Mouse (Mus musculus) midbrain, embryonic 15.5 days (tissue): ENCODE measurements at regions not wholly inside any gene's neighbourhood (a gene's known extent, or its start where the extent isn't known, plus 50 kb on each side); places are given as distances from the start of the nearest gene placed in this dataset.

Source experiments
- ATAC-seq: fragments of 200-750 bp; cut with Nextera tagmentation; replicated peaks from 2 replicates; pipeline ENCODE4 v1.8.0; 2017; ENCODE audit warnings: moderate TSS enrichment
- H3K27ac ChIP-seq: fragments of 300-500 bp; sonication (generic); 2 replicates; pipeline ENCODE4 v1.5.1; 2015; ENCODE audit warnings: mild to moderate bottlenecking, inconsistent platforms
- H3K27me3 ChIP-seq: fragments of 300-500 bp; sonication (generic); replicated peaks from 2 replicates; pipeline ENCODE4 v1.6.1; 2015; ENCODE audit warnings: inconsistent platforms
- H3K36me3 ChIP-seq: fragments of 300-500 bp; sonication (generic); replicated peaks from 2 replicates; pipeline ENCODE4 v1.6.1; 2015; ENCODE audit warnings: inconsistent platforms
- H3K4me1 ChIP-seq: fragments of 300-500 bp; sonication (generic); 2 replicates; pipeline ENCODE4 v1.6.1; 2015; ENCODE audit warnings: inconsistent platforms
- H3K4me2 ChIP-seq: fragments of 300-500 bp; sonication (generic); 2 replicates; pipeline ENCODE4 v1.6.1; 2015; ENCODE audit warnings: inconsistent platforms, mild to moderate bottlenecking, moderate library complexity
- H3K4me3 ChIP-seq: fragments of 300-500 bp; sonication (generic); 2 replicates; pipeline ENCODE4 v1.5.1; 2015; ENCODE audit warnings: mild to moderate bottlenecking, inconsistent platforms
- H3K9ac ChIP-seq: fragments of 300-500 bp; sonication (generic); 2 replicates; pipeline ENCODE4 v1.6.1; 2015; ENCODE audit warnings: mild to moderate bottlenecking, inconsistent platforms
- H3K9me3 ChIP-seq: fragments of 300-500 bp; sonication (generic); 2 replicates; pipeline ENCODE4 v1.6.1; 2016; ENCODE audit warnings: inconsistent platforms
- WGBS: fragments of 180-500 bp; shearing (Covaris S2); methylation state at CpG from one replicate; pipeline ENCODE4 v1.1.7; 2015; ENCODE audit warnings: mixed read lengths; 5-methylcytosine and 5-hydroxymethylcytosine counted together

DNA sequence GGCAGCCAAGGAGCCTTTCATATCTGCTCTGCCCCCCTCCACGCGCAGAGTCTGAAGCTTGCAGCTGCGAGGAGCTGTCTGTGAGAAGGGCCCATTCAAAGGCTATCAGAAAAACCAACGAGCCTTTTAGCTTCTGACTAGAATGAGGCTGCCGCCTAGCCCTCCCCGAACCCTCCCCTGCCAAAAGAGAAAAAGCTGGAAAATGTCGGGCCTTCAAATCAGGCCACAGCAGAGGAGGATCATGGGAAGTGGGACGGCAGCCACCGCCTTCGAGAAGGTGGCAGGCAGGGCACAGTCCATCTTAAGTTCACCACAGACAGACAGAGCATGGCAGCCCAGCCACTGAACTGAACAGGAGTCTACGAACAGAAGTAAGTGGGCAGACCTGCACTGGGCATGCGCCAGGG, 108.6 kb upstream of the Igsf21 start:
- H3K4me3 ChIP-seq = no peak overlapping the region
- H3K9me3 ChIP-seq = no peaks in the 10 kb centered on the region
- ATAC-seq = peak; percentile 37
- H3K27me3 ChIP-seq = no peaks in the 10 kb centered on the region; the same call in 1 of the 2 replicates
- H3K4me1 ChIP-seq = peaks cover 20% of the 10 kb centered on the region
- H3K27ac ChIP-seq = peak overlapping the region; percentile 71
- H3K4me2 ChIP-seq = no peak overlapping the region
- H3K36me3 ChIP-seq = no peaks in the 10 kb centered on the region
- H3K9ac ChIP-seq = no peak overlapping the region
- 45% methylated on average over 12 of the region's 12 CpGs for WGBS

GRCm38 (mm10) chr4:140348802-140349201, 102.2 kb upstream of the Igsf21 start:
- Histone ChIP-seq H3K4me3 (no peak overlapping the region), H3K9me3 (no peaks in the 10 kb centered on the region), H3K27me3 (no peaks in the 10 kb centered on the region), H3K27ac (no peak overlapping the region), H3K4me2 (no peak overlapping the region), H3K4me1 (peaks cover 9% of the 10 kb centered on the region; the same call in 1 of the 2 replicates), H3K9ac (no peak overlapping the region), H3K36me3 (no peaks in the 10 kb centered on the region)
- ATAC-seq = no peak
- WGBS = 50% methylated on average over 4 of the region's 4 CpGs

DNA sequence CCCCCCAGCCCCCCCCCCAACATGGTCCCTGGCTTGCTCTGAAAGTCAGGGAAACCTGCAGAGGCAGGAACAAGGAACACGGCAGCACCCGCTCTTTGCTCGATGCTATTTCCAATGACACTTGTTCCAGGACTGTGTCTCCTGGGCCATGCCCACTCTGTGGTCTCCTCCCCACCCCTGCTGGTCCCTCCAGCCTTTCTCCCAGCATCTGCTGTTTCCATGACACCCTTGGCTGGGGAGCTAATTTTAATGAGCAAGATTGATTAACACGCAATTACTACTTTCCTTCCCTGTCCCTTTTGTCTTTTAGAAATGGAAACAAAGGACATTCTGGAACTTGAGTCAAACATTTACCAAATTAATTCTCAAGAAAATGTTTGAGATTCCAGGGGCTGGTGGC, 83.6 kb upstream of the Igsf21 start:
- WGBS = 80% methylated on average over 4 of the region's 4 CpGs
- Histone ChIP-seq H3K9me3 (no peaks in the 10 kb centered on the region), H3K9ac (no peak overlapping the region), H3K4me1 (no peaks in the 10 kb centered on the region; the same call in 1 of the 2 replicates), H3K4me2 (no peak overlapping the region), H3K36me3 (no peaks in the 10 kb centered on the region), H3K4me3 (no peak overlapping the region), H3K27me3 (no peaks in the 10 kb centered on the region), H3K27ac (no peak overlapping the region)
- ATAC-seq = no peak

DNA sequence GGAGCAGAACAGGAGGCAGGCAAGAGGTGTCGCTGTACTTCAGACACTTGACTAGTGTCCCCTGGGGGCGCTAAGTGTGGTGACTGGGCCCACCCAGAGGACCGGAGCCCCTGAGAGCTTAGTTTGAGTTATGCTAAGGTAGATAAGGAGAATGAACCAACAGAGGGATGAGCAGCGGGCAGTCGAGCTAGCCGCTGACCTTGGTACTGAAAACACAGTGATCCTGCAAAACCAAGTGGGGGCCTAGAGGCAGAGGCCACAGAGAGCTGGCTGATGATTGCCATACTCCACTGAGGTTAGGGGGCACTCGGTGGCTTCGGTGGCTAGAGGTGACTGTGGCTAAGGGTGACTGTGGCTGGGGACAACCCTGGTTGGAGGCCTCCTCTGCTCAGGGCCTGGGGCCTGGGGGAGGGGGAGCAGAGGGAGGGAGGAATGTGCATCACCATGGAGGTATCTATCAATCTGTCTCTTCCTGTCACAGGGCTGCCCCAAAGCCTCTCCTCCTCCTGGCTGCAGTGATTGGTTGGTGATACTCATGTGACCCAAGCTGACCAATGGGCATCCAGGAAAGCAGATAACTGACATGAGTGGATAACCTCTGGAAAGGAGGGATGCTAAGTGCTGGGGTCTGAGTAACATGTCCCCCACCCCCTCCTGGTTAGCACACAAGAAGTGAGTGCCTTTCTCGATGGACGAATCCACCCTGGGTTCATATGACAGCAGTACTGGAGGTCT, 80.3 kb upstream of the Igsf21 start:
- H3K27ac ChIP-seq = no peak overlapping the region
- no peaks in the 10 kb centered on the region for H3K4me1 ChIP-seq
- H3K27me3 ChIP-seq = no peaks in the 10 kb centered on the region
- no peaks in the 10 kb centered on the region for H3K9me3 ChIP-seq
- 35% methylated on average over 10 of the region's 10 CpGs for WGBS
- H3K36me3 ChIP-seq = no peaks in the 10 kb centered on the region
- H3K9ac ChIP-seq = no peak overlapping the region
- no peak overlapping the region for H3K4me3 ChIP-seq
- ATAC-seq = no peak
- H3K4me2 ChIP-seq = no peak overlapping the region

GRCm38 (mm10) chr4:140325677-140326052, 79.1 kb upstream of the Igsf21 start:
- Histone ChIP-seq H3K9ac (no peak overlapping the region), H3K4me2 (no peak overlapping the region), H3K36me3 (no peaks in the 10 kb centered on the region), H3K27me3 (no peaks in the 10 kb centered on the region), H3K4me3 (no peak overlapping the region), H3K9me3 (no peaks in the 10 kb centered on the region), H3K27ac (no peak overlapping the region), H3K4me1 (no peaks in the 10 kb centered on the region)
- 89% methylated on average over 7 of the region's 7 CpGs for WGBS
- ATAC-seq = no peak

DNA sequence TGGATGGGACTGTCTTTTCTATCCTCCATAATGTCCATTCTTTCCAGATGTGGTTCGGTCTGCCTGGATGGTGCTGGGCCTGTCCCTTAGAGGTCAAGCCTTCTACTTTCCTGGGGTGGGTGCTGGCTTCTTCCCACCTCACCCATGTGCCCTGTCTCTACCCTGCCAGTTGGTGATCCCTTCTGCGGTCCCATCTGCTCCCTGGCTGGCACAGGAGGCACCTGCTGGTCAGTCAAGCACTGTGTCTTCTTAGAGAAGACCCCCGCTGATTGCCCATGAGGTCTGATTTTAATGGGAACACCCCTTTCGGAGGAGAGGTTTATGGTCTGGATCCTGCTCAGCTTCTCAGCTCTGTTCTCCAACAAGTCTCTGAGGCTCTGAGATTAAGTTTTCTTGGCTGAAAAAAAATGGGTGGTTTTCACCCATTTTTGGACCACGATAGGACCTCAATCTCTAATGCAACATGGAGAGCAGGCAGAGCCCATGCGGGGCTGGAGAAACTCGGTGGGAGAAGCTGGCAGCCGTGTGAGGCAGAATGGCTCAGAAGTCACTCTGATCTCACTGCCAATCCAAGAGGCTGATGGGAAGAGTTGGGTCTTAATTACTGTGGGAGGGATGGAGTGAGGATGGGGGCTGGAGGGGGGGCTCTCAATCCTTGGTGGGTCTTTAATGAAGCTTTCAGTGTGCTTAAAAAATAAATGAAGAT, 78.5 kb upstream of the Igsf21 start:
- H3K9me3 ChIP-seq = no peaks in the 10 kb centered on the region
- H3K27ac ChIP-seq = no peak overlapping the region
- no peak overlapping the region for H3K4me3 ChIP-seq
- H3K4me1 ChIP-seq = no peaks in the 10 kb centered on the region
- WGBS = 82% methylated on average over 8 of the region's 8 CpGs
- no peak for ATAC-seq
- H3K4me2 ChIP-seq = no peak overlapping the region
- H3K27me3 ChIP-seq = no peaks in the 10 kb centered on the region
- no peaks in the 10 kb centered on the region for H3K36me3 ChIP-seq
- H3K9ac ChIP-seq = no peak overlapping the region

GRCm38 (mm10) chr4:140320120-140320921, 73.7 kb upstream of the Igsf21 start:
- Histone ChIP-seq H3K4me1 (peaks cover 2% of the 10 kb centered on the region), H3K4me2 (no peak overlapping the region), H3K9me3 (no peaks in the 10 kb centered on the region), H3K27me3 (no peaks in the 10 kb centered on the region), H3K36me3 (no peaks in the 10 kb centered on the region), H3K27ac (no peak overlapping the region), H3K9ac (no peak overlapping the region), H3K4me3 (no peak overlapping the region)
- WGBS = 76% methylated on average over 15 of the region's 15 CpGs
- ATAC-seq = no peak

- Histone ChIP-seq H3K27me3 (no peaks in the 10 kb centered on the region), H3K36me3 (no peaks in the 10 kb centered on the region), H3K4me2 (no peak overlapping the region), H3K9me3 (no peaks in the 10 kb centered on the region), H3K27ac (no peak overlapping the region), H3K4me3 (no peak overlapping the region), H3K9ac (no peak overlapping the region), H3K4me1 (peaks cover 17% of the 10 kb centered on the region)
- 17% methylated on average over 16 of the region's 16 CpGs for WGBS
- ATAC-seq = 0 out of 2 replicates have a peak, but pooled peaks have one; percentile 34
These were observed 66.1 kb upstream of the Igsf21 start for GRCm38 (mm10) chr4:140312635-140313034.

- Histone ChIP-seq H3K9ac (no peak overlapping the region), H3K4me2 (no peak overlapping the region), H3K27ac (no peak overlapping the region), H3K27me3 (no peaks in the 10 kb centered on the region), H3K4me3 (no peak overlapping the region), H3K36me3 (no peaks in the 10 kb centered on the region), H3K9me3 (no peaks in the 10 kb centered on the region), H3K4me1 (peaks cover 6% of the 10 kb centered on the region)
- 70% methylated on average over 8 of the region's 8 CpGs for WGBS
- no peak for ATAC-seq
These were observed 60.9 kb upstream of the Igsf21 start for GRCm38 (mm10) chr4:140307481-140307880.

- no peaks in the 10 kb centered on the region for H3K36me3 ChIP-seq
- no peak overlapping the region for H3K9ac ChIP-seq
- no peak overlapping the region for H3K27ac ChIP-seq
- H3K4me3 ChIP-seq = no peak overlapping the region
- no peak for ATAC-seq
- H3K27me3 ChIP-seq = no peaks in the 10 kb centered on the region
- no peaks in the 10 kb centered on the region; the same call in 1 of the 2 replicates for H3K4me1 ChIP-seq
- no peak overlapping the region for H3K4me2 ChIP-seq
- WGBS = 82% methylated on average over 5 of the region's 5 CpGs
- H3K9me3 ChIP-seq = no peaks in the 10 kb centered on the region
These were observed 58.4 kb upstream of the Igsf21 start for GRCm38 (mm10) chr4:140304960-140305359.

DNA sequence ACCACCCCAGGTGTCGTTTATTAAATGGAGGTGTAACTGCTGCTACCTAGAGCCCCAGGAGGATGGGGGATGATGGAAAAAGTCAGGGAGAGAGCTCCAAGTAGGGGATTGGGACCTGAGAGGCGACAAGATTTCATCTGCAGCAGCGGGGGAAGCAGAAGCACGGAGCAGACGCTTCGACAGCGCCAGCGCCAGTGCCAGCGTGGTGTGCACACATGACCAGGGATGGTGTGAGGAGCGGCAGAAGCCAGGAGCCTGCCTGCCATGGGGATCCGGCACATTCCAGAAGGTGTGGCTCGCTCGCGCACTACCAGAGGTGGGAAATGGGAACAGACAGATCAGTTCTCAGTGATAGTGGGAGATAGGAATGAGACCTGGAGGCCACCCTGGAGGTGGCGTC, 55.1 kb upstream of the Igsf21 start:
- ATAC-seq = no peak
- no peak overlapping the region for H3K27ac ChIP-seq
- peaks cover 5% of the 10 kb centered on the region; the same call in 1 of the 2 replicates for H3K4me1 ChIP-seq

GRCm38 (mm10) chr4:140297912-140298620, 51.5 kb upstream of the Igsf21 start:
- Histone ChIP-seq H3K9ac (no peak overlapping the region), H3K27ac (0 out of 2 replicates have a peak overlapping the region, but pooled peaks have one; percentile 36), H3K36me3 (no peaks in the 10 kb centered on the region), H3K9me3 (no peaks in the 10 kb centered on the region), H3K4me1 (peaks cover 5% of the 10 kb centered on the region; the same call in 1 of the 2 replicates), H3K4me2 (no peak overlapping the region), H3K27me3 (0 out of 2 replicates have a peak, but pooled peaks cover 3% of the 10 kb centered on the region), H3K4me3 (no peak overlapping the region)
- WGBS = 60% methylated on average over 18 of the region's 18 CpGs
- ATAC-seq = no peak

More for the DNA sequence above, 55.1 kb upstream of the Igsf21 start:
- Histone ChIP-seq H3K4me3 (no peak overlapping the region), H3K27me3 (0 out of 2 replicates have a peak, but pooled peaks cover 3% of the 10 kb centered on the region), H3K9ac (no peak overlapping the region), H3K9me3 (no peaks in the 10 kb centered on the region), H3K4me2 (no peak overlapping the region), H3K36me3 (no peaks in the 10 kb centered on the region)
- 83% methylated on average over 15 of the region's 15 CpGs for WGBS
